Mouse (Mus musculus) E14TG2a.4 (cell line): ENCODE results near the gene Shh.
A peak's percentile ranks its signal among the peaks of the same experiment; 100 is the strongest.

ENCODE experiments used
- H3K27me3 ChIP-seq: 2 replicates; pipeline ENCODE4 v1.6.1; 2014; ENCODE audit warnings: low read length, control low read depth; ENCODE audit not compliant: insufficient read depth
- H3K36me3 ChIP-seq: 2 replicates; pipeline ENCODE4 v1.6.1; 2014; ENCODE audit warnings: low read length, control low read depth; ENCODE audit not compliant: insufficient read depth
- H3K4me1 ChIP-seq: replicated peaks from 2 replicates; pipeline ENCODE4 v1.6.1; 2014; ENCODE audit warnings: low read depth, low read length, control low read depth
- H3K4me3 ChIP-seq: replicated peaks from 2 replicates; pipeline ENCODE4 v1.5.1; 2014; ENCODE audit warnings: mild to moderate bottlenecking, low read length
- H3K9me3 ChIP-seq: 2 replicates; pipeline ENCODE4 v1.6.1; 2014; ENCODE audit warnings: low read length, control low read depth
- CTCF ChIP-seq: conservative IDR thresholded peaks from 2 replicates; pipeline ENCODE4 v1.5.1; 2014; ENCODE audit warnings: low read length
- NANOG ChIP-seq: IDR thresholded peaks from 2 replicates; pipeline ENCODE4 v1.6.1; 2014; ENCODE audit warnings: borderline replicate concordance, low read length, mixed read lengths
- POU5F1 ChIP-seq: IDR thresholded peaks from 2 replicates; pipeline ENCODE4 v1.6.1; 2014; ENCODE audit warnings: low read length, borderline replicate concordance

The Shh gene

DNA sequence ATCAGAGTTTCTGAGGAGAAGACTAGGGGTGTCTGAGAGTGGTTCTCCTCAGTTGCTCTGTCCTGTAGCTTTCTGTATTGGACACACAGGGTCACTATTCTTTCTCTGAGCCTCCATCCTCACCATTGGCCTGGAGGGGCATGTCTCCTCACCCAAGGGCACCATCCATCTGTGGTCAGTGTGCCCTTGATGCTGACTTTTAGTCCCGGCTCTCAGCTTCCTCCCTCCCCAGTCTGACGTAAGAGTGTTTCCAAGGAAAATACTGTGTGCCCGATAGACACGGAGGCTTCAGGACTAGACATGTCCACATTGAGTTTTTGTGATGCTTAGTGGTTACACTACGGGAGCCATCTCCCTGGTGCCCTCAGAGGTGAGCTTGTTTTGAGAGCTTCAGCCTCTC lies 6.5 kb upstream of the Shh start:
- TF ChIP-seq NANOG (no peak), POU5F1 (no peak), CTCF (no peak)
- peaks cover 58% of the 10 kb centered on the region for H3K27me3 ChIP-seq
- no peaks in the 10 kb centered on the region for H3K9me3 ChIP-seq
- H3K4me1 ChIP-seq, result peaks cover 5% of the 10 kb centered on the region; the same call in 1 of the 2 replicates
- H3K36me3 ChIP-seq, result no peaks in the 10 kb centered on the region
- no peak overlapping the region for H3K4me3 ChIP-seq

DNA sequence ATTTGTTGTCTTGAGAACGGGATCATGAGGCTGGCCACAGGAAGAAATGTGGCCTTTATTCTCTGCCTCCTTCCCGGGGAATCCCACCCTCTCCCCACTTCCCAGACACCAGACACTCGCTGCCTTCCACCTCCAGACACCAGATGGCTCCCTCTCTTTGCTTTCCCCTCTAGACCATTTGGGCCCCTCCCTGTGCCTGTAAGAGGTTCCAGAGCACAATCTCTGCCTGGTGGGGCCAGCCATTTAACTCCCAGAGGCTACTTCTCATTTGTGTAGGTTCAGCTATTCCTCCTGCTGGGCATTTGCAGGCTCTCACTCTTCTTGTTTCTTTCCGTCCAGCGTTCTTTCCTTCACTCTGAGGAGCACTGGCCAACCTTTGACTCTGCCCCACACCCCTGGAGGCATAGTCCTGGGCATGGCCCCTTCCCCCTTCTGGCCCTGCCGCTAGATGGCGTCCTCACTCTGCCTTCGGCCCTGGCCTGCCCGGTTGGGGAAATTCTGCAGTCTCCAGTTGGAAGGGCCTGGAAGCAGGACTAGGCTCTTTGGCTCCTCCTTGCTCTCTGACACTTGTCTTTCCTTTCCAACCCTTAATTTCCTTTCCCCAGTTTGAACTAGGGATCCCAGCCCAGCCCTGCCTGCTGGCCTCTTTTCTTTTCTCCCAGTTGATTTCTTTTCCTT lies 2.6 kb upstream of the Shh start:
- peaks cover 89% of the 10 kb centered on the region for H3K27me3 ChIP-seq
- no peaks in the 10 kb centered on the region for H3K36me3 ChIP-seq
- H3K9me3 ChIP-seq, result no peaks in the 10 kb centered on the region
- no peak overlapping the region for H3K4me3 ChIP-seq
- TF ChIP-seq NANOG (no peak), POU5F1 (no peak), CTCF (peak; percentile 73)
- H3K4me1 ChIP-seq, result peaks cover 22% of the 10 kb centered on the region

DNA sequence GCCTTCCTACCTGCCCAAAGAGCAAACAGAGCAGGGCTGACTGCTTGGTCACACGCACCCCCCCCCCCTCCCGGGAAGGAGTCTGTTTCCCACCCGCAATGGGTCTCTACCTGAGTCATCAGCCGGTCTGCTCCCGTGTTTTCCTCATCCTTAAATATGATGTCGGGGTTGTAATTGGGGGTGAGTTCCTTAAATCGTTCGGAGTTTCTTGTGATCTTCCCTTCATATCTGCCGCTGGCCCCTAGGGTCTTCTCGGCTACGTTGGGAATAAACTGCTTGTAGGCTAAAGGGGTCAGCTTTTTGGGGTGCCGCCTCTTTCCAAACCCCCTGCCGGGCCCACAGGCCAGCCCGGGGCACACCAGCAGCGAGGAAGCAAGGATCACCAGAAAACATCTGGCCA lies 705 bp downstream of the Shh start:
- H3K27me3 ChIP-seq, result peaks cover 97% of the 10 kb centered on the region
- no peaks in the 10 kb centered on the region for H3K36me3 ChIP-seq
- TF ChIP-seq CTCF (no peak), NANOG (no peak), POU5F1 (no peak)

DNA sequence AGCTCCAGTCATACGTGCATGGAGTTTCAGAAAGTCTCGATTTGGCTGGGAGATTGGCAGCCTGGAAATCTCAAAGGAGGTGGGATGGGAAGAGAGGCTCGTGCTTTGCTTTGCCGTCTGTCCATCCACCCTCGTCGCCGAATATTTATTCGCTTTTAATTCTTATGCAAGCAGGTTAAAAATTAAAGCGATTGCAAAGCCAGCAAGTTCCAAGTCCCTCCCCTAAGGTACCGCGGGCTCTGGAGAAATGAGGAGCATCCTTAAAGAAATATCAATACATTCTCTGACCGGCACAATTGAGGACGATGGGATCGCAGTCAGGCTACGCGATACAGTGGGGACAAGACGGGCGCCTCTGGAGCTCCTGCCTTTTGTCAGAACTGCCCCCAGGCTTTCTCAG lies 1.5 kb downstream of the Shh start:
- Histone ChIP-seq H3K36me3 (no peaks in the 10 kb centered on the region), H3K9me3 (no peaks in the 10 kb centered on the region), H3K4me3 (peak overlapping the region; percentile 80), H3K27me3 (peaks cover 97% of the 10 kb centered on the region), H3K4me1 (peaks cover 55% of the 10 kb centered on the region)
- TF ChIP-seq NANOG (no peak), POU5F1 (no peak), CTCF (no peak)

More for the DNA sequence above, 705 bp downstream of the Shh start:
- no peaks in the 10 kb centered on the region for H3K9me3 ChIP-seq
- peaks cover 48% of the 10 kb centered on the region for H3K4me1 ChIP-seq
- peak overlapping the region; percentile 67 for H3K4me3 ChIP-seq

DNA sequence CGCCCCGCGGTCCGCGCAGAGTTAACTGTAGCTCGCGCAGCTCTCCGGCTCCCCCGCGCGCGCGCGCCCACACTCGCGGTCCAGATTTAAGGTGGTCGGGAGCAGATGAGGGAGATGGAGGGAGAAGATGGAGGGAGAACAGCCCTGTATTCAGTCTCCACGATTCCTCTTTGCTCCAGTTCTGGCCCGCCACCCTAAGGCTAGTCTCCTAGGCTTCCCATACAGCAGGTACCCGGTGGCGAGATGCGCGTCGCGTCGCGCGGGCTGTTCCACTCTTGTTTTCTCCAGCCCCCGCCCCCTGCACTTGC lies 2.0 kb downstream of the Shh start:
- H3K27me3 ChIP-seq, result peaks cover 98% of the 10 kb centered on the region
- H3K4me3 ChIP-seq, result peak overlapping the region; percentile 80
- H3K4me1 ChIP-seq, result peaks cover 59% of the 10 kb centered on the region
- TF ChIP-seq POU5F1 (no peak), NANOG (no peak), CTCF (no peak)
- no peaks in the 10 kb centered on the region for H3K36me3 ChIP-seq
- H3K9me3 ChIP-seq, result no peaks in the 10 kb centered on the region

DNA sequence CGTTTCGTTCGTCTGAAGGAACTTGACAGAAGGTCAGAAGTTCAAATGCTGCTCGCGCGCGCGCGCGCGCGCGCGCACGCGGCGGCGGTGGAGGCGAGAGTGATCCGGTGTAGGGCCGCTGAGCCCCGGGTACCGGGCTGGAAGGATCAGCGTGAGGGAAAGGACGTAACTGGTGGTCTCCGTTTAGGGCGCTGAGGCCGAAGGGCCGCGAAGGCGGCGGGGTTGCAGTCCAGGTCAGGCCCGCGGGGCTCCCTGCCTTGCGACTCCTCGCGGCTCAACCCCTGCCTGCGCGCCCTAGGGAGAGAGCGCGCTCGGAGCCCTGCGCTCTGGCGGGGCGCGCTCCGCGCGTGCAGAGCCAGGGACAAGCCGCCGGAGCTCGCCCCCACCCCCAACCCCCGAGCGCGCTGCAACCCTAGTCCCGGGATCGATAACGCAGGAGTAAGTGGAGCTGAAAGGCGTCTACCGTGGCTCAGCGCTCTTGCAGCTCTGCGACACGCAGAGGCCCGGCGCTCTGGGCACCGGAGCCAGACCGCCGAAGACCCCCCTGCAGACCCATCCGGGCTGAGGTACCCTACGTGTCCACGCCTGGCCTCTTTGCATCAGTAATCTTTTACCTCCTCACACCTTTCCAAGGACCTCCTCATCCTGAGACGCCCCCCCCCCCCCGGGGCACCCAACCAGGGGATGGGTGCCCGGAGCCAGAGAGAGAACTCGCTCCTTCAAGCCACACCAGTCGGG lies 2.5 kb downstream of the Shh start:
- Histone ChIP-seq H3K4me1 (peaks cover 63% of the 10 kb centered on the region), H3K4me3 (peak overlapping the region; percentile 80), H3K36me3 (no peaks in the 10 kb centered on the region), H3K9me3 (no peaks in the 10 kb centered on the region), H3K27me3 (peaks cover 100% of the 10 kb centered on the region)
- TF ChIP-seq POU5F1, result no peak
- TF ChIP-seq NANOG, result no peak
- no peak for TF ChIP-seq CTCF

DNA sequence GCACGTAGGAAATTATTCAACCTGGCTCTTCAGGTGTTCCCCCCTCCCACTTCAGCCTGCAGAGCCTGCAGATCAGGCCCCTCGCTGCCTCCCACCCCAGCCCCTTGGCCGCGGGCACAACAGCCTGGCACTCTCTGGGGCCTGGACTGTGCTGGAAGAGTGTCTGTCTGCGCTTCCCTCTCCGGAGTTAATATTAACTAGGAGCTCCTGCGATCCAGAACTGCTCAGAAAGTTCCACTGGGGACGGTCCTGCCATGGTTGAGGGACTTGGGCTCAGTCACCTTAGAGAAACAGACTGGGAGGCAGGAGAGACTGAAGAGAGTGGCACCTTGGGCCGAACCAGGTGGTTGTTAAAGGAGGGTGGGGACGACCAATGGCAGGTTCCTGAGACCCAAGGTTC lies 3.4 kb downstream of the Shh start:
- Histone ChIP-seq H3K4me1 (peaks cover 65% of the 10 kb centered on the region), H3K4me3 (peak overlapping the region; percentile 80), H3K9me3 (no peaks in the 10 kb centered on the region), H3K27me3 (peaks cover 100% of the 10 kb centered on the region), H3K36me3 (no peaks in the 10 kb centered on the region)
- no peak for TF ChIP-seq NANOG
- no peak for TF ChIP-seq POU5F1

DNA sequence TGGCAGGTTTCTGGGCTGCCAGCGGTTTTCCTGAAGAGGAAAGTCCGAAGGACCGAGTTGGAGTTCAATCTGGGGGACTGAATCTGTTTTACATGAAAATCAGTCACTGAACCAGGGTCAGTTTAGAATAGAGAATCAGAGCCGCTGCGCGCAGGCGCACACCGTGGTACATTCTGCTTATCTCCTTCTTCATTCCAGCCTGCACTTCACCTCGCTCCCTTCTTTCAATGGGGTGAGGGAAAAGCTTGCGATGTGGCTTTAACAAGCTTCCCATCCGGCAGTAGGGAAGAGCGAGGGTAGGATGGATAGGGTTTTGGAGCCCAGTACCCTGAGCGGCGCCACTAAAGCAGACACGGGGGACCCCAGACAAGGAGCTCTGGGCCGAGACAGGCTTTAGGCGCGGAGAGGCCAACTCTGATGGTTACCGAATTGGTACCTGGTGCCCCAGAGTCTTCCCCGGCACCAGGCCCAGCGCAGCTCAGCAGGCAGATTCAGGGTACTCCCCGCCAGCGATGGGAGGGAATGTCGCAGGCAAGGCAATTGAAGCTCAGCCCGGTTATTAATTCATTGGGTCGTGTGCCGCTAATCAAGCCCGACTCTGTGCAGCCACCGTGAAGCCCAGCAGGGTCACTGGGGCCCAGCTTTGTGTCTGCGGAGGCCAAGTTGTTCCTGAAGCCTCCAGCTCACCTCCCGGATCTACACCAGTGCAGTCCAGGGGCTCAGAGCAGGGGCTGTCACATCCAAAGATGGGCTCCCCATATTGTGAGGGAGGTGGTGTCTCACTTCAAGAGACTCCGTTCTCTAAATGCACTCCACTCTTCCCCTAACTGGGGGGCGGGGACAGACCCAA lies 4.1 kb downstream of the Shh start:
- Histone ChIP-seq H3K36me3 (no peaks in the 10 kb centered on the region), H3K9me3 (no peaks in the 10 kb centered on the region), H3K4me1 (peaks cover 65% of the 10 kb centered on the region), H3K27me3 (peaks cover 100% of the 10 kb centered on the region), H3K4me3 (peak overlapping the region; percentile 80)
- TF ChIP-seq NANOG, result no peak
- no peak for TF ChIP-seq CTCF
- TF ChIP-seq POU5F1, result no peak
